Mouse (Mus musculus) common myeloid progenitor, adult 5-6 weeks (primary cell): ENCODE results near the gene Gpr173. TPM values are rescaled to one million over a fixed set of nuclear protein-coding genes. Genes with fewer than 3 reads are reported as not detected.
A peak's percentile ranks its signal among the peaks of the same experiment; 100 is the strongest.
"Not testable (repeated sequence)": the region's sequence is repeated elsewhere in the genome, so short reads cannot be mapped to it uniquely, and the experiment has no call there.

Source experiments
- ATAC-seq: replicated peaks from 2 replicates; pipeline ENCODE4 v1.8.0; 2016; ENCODE audit warnings: low read depth, mild to moderate bottlenecking, moderate TSS enrichment, inconsistent platforms; ENCODE audit not compliant: poor library complexity, severe bottlenecking
- total RNA-seq: library from RNA; stranded (forward); fragments of 200-1000, 187-1606 nt; gene quantifications from 2 replicates; pipeline ENCODE4 v1.2.3, GENCODE M21; 2017

Gpr173 gene
- total RNA-seq: not detected in 2 replicates

DNA sequence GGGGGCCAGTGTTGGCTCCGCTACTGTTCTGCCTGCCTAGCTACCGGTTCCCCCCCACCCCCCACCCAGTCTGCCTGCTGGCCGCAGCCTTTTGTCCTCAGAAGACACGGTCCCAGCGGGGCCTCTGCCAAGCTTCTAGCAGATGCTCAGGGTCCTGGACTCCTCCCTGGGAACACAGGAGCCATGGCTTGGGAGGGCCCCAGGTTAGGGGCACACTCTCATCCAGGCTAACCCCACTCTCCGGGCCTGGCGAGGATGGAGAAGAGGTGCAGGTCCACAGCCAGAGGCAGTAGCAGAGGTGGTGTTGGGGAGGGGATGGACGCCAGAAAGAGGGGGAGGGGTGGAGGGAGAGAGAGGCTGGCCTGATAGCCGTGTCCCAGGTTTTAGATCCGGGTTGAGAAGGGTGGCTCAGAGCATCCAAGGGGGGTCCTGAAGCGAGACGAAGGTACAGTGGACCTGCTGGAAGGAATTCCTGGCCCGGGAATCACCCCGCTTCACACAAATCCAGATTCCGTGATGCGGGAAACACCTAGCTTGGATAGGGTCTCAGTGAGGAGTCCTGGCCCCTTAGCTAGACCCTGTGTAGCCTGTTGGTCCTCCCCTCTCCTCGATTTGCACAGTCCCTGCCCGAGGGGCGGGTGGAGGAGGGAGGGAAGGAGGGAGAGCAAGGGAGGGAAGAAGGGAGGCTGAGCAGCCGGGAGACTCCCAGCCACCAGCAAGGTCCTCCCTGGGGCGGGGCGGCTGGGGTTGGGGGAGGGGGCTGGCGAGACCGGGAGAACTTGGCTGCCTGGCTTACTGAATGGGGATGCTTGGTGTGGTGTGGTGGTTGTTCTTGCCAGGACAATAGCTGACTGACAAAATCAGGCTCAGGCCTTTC, at the start of gene Gpr173:
Gene Gpr173 (minus strand): TSS at position 308 of the 877 bp plus-strand sequence.
- ATAC-seq: no peak

DNA sequence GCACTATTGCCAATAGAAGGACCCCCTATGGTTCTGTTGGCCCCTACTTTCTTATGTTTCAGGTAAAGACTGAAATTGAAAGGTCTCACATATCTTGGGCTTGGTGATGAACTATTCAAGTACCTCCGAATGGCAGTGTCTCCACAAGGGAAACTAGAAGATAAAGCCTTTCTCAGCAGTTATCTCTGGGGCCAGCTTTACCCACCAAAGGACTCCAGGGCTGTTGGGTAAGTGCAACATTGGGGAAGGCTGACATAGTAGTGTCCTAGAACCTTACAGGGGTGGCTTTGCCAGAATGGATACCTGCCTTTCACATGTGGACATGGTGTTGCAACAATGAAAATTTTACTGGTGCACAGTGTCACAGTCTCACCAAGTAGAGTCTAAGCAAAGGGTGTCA, 34.7 kb upstream of the Gpr173 start:
- ATAC-seq: no peak

DNA sequence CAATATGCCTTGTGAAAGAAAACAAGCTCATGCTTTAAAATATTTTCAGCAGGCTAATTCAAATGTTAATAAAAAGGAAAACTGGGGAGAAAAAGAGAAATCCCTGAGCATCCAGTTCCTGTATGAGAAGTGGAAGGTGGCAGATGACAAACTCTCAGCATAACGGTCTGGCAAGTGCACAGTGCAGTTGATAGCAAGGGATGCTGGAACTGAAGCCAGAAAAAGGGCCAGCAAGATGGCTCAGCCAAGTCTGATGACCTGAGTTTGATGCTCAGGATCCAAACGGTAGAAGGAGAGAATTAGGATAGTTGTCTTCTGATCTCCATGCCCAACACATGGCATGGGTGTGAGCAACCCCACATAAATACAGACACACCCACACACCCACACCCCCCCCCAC, 31.6 kb upstream of the Gpr173 start:
- no peak for ATAC-seq

DNA sequence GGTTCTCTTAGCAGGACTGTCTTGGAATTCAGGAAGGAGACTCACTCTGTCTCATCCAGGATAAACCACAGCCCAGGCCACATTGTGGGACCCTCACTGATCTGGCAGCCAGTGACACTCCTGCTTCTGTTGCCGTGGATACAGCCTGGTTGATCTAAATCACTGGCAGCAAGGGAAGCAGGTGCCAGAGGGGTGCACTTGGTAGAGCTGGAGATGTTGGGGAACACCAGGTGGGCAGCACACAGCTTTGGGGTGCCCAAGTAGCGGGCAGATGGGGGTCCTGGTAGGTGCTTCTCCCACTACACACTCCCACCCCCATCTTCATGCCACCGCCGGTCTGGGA, 479 bp downstream of the Gpr173 start:
- no peak for ATAC-seq

DNA sequence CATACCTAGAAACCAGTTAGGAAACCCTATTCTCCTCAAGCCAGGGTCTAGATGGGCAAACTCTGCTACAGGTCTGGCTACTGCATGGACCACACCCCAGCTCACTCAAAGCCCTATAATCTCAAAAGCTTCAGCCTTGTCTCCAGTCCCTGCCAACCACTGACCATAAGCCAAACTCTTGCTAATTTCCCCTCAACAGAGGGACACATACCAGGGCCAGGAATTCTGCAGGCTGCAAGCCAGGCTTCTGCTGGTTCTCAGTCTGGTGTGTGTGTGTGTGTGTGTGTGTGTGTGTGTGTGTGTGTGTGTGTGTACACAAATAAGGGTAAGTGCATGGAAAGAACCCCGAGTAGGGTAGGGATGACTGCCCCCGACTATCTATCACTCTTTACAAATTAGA, 2.1 kb downstream of the Gpr173 start:
- ATAC-seq: no peak

DNA sequence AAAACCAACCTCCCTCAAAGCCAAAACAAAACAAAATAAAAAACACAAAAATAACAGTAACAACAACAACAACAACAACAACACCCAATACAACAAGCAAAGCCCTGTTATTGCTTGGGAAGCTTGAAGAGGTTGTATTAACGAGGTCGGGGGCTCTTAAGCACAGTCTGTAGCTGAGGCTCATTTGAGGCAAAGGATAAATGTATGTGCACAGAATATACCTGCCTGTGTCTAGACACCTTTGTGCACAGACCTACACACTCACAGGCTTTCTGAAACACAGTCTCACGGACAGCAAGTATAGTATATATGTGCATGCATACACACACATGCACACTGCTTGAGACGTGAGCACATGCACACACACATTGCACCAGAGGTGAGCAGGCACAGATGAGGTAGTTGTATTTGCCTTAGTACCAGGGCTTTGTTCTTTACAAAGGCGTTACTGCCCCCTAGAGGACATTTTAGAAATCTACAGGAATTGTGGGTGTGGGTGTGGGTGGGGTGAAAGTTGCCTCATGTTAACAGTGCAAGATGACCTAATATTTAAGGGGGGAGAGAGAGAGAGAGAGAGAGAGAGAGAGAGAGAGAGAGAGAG, 15.9 kb downstream of the Gpr173 start:
- ATAC-seq: peak; percentile 96

DNA sequence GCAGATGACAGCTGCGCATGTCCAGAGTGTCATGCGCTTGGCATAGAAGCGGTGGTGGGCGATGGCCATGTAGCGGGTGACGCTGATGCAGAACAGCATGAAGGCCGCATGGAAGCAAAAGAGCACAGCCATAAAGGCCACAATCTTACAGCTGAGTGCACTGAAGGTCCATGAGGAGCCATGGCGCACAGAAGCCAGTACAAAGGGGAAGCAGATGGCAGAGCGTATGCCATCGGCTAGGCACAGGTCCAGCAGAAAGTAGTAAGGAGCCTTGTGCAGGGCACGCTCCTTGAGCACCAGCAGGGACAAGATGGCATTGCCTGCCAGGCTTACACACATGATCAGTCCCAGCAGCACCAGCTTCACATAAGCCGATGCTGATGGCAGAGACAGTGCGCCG, 21.5 kb downstream of the Gpr173 start:
- ATAC-seq: no peak

DNA sequence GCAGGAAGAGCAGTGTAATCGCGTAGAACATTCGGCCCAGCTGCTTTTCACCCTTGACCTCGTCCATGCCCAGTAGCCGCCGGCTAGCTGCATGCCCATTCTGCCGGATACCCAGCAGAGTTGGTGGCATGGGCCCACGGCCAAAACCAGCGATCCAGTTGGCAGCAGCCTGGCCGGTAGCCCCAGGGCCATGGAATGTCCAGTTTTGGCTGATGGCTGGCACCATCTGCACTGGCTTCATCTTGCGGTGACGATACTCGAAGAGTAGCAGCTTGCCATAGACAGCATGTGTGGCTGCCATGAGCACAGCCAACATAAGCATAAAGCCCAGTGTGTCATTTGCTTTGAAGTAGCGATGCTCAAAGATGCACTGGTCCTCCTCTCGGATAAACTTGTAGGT, 21.9 kb downstream of the Gpr173 start:
- ATAC-seq: no peak

DNA sequence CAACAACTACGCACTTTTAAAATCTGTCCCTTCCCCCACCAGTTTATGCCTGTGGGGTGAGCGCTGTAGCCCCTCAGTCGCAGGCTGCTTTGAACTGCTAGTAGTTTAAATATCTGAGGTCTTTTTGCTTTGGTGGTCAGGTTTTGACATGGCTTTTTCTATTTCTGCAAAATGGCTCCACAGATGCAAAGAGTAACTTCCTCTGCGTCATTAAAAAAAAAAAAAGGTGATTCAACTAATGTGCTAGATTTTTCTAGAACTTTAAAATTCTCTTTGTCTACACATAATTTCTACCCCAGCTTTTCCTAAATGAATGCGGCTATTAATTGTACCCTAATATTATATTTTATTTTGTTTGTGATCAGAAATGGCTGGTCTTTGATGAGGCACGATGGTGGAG, 25.6 kb downstream of the Gpr173 start:
- no peak for ATAC-seq

DNA sequence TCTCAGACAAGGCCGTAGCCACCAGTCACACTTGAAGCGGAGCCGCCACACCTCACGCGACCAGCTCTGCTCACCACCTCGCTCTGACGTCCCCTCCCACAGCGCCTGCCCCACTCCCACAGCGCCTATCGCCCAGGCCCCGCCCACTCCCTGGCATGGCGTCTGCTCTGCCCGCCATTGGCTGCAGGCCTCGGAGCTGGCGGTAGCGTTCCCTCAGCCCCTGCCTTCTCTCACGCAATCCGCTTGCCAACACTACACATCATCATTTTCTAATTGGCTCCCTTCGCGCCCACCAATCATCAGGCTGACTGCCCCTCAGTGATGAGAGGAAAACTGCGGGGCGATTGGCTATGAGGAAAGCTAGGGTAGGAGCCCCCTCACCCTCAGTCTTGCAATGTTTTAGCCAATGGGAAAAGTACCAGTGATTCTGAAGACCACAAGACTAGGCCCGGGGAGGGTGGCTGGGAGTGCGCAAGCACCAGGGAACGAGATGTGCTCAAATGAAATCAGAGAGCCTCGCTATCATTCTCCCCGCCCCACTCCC, 26.1 kb downstream of the Gpr173 start, which contains the start of gene Tspyl2:
Gene Tspyl2 (minus strand): TSS at position 68 of the 544 bp plus-strand sequence.
- ATAC-seq: peak; percentile 97

DNA sequence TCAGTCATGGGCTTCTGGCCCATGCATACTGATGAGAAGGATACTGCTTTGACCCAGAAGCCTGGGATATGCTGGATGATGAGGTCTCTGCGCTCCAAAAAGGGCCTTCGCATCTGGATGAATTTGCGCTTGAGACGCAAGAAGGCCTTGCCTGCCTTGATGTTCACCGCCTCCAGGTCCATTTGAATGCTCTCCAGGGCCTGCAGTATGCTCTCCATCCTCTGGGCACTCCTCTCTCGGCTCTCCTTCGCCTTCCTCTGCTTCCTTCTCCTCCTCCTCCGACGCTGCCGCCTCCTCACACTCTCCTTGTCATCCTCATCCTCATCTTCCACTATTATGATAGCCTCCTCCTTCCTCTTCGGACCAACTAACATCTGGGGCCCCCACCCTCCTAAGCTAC, 27.0 kb downstream of the Gpr173 start:
- no peak for ATAC-seq

DNA sequence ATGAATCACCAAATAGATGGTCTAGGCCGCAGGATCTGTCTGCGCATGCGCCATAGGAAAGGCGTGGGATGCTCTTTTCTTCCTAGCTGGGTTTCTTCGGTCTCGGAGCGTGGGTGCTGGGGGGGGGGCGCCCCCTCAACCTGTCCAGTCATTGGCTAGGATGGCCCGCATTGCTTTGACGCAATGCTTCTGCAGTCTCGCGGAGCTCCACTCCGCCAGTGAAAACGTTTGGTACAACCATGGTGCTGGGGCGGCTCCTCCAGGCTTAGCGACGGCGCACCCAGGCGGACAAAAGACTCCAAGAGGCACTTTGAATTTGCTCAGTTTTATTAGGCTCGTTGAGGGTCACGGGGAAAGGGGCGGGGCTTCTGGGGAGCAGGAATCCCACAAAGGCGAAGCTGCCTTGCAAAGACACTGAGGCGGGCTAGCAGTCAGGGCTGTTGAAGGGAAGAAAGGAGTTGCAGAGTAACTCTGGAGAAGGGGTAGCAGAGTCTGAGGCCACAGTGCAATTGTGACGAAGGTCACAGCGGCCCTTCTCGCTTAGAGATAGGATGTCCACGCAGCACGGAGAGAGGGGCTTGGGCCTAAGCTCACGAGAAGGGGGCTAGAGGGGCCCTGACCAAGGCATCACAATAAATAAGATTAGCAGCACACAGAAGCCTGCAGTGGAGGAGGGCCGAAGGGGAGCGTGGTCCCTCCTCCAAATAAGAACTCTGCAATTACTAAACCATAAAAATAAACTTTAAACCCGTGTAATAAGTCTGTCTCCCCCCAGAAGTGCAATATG, 31.8 kb downstream of the Gpr173 start:
- peak; percentile 100 for ATAC-seq

DNA sequence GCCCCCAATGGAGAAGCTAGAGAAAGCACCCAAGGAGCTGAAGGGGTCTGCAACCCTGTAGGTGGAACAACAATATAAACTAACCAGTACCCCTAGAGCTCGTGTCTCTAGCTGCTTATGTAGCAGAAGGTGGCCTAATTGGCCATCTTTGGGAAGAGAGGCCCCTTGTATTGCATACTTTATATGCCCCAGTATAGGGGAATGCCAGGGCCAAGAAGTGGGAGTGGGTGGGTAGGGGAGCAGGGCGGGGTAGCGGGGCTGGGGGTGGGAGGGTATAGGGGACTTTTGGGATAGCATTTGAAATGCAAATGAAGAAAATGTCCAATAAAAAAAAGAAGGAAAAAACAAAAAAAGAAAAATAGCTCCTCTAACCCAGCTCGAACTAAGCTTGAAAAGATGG, 32.4 kb downstream of the Gpr173 start:
- ATAC-seq: not testable (repeated sequence)

DNA sequence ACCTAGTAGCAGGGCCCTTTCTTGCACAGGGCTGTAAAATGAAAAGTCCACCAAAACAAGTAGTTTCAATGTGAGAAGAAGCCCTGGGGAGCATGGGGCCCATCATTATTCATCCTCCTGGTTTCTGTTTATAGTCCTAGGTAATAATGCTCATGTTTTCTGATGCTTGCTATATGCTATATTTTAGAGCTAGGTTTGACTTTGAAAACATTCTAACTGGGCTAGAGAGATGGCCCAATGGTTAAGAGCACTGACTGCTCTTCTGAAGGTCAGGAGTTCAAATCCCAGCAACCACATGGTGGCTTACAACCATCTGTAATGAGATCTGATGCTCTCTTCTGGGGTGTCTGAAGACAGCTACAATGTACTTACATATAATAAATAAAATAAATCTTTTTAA, 39.1 kb downstream of the Gpr173 start:
- not testable (repeated sequence) for ATAC-seq

DNA sequence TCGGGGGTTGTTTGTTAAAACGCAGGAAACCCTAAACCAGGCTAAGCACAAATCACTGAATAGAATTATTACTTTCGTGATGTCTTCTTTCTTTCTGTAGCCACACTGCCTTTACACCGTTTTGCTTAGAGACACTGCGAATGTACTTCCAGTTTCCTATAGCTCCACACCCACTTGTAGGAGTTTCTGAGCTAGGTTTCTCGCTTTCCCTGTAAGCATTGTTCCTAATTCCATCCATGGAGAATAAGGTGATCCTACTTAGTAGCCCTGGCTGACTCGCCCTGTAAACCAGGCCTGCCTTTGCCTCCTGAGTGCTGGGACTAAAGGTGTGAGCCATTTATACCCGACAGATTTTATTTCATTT, 40.8 kb downstream of the Gpr173 start:
- ATAC-seq: peak; percentile 21; the same call in 1 of the 2 replicates

DNA sequence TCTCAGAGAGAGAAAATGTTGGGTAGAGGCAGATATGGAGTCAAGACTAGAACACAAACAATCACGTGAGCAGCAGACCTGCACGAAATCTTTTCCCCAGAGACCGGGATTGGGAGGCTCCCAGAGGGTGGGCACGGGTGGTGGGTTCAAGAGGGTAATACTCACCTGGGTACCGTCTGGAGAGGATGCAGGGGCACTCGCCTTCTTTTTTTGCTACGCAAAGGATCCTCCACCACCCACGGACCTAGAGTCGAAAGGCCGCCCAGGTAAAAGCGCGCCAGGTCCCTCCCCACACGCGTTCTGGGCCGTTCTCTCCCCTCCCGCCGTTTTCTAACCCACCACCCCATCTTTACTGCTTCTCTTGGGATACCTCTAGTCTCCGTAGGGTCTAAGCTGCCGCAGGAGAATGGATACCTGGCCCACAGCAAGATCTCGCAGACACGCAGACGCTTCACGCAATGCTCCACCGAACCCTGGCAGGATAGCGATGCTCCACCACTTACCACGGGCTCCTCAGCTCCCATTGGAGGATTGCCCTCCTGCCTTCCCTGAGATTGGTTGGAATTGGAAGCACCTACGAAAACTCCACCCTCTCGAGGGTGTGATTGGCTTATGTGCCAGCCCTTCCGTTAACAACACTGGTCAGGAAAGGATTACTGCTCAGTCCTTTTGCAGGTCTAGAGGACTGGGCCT, 41.4 kb downstream of the Gpr173 start, which contains the start of gene Kantr:
Gene Kantr (minus strand): TSS at position 500 of the 693 bp plus-strand sequence.
- peak; percentile 100 for ATAC-seq

DNA sequence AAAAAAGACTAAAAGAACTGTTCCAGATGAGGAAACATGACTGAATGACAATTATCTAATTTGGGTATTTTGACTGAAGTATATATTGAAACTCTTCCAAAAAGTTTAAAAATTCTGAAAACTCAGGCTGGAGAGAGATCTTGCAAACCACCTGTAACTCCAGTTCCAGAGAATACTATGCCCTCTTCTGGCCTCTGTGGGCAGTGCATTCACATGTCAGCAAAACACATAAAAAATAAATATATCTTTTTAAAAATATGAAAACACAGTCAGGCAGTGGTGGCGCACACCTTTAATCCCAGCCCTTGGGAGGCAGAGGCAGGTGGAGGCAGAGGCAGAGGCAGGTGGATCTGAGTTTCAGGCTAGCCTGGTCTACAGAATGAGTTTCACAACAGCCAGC, 44.9 kb downstream of the Gpr173 start:
- ATAC-seq: no peak

DNA sequence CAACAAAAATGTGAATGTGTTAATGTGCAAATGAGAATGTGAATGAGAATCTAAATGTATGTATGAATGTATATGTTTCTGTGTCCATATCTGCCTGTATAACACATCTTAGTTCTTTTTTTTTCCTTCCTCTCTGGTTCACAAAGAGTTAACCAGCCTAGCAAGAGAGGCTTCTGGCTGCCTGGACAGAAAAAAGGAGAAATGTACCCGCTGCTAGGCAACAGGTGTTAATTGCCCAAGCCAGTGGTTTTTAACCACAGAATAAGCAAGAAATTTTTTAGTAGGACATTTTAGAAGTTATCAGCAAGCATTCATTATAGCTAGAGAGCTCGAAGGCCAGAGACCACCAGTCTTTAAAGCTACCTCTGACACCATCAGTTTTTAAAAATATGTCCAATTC, 45.7 kb downstream of the Gpr173 start:
- peak; percentile 59 for ATAC-seq

DNA sequence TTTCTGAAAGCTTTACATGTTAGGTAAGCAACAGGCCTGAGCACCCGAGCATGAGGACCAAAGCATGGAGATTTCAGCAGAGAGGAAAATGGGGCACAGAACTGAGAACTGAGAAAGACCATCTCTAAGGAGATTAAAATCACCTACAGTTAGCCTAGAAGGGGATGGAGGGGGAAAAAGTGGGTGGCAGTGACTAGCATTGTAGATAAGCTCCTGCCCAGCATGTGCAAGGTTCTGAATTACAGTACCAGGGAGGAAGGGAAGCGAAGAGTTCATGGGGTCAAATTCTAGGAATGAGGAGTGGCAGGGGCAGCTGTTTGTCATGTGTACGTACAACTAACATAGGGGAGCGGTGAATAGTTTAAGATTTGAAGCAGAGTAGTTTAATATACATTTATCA, 48.0 kb downstream of the Gpr173 start:
- no peak for ATAC-seq

DNA sequence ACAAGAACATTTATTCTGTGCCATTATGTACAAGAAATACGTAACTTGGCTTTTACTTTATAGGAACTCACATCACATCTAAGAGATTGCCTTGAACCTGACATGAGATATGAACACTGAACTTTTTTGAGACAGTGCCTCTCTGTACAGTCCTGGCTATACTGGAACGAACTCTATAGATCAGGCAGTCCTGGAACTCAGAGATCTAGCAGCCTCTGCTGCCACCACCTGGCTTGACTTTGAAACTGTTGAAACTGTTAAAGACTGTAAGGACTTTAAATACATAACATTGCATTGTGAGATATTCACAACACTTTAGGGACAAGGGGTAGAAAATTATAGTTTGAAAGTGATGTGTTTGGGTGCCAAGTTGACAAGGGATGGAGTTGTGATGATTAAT, 60.6 kb downstream of the Gpr173 start:
- ATAC-seq: peak; percentile 84
